Mouse (Mus musculus) CH12F3 (cell line): Measurements from ENCODE around the gene Prss32.
"Not testable (repeated sequence)": the region's sequence is repeated elsewhere in the genome, so short reads cannot be mapped to it uniquely, and the experiment has no call there.

Experiments used
- in situ Hi-C: fragments of 300-500 bp; cut with MboI; formaldehyde crosslinking; loops from 2 replicates; pipeline ENCODE4 v1.14.3; 2020; ENCODE audit warnings: low sequenced_read_pairs

Prss32 gene

DNA sequence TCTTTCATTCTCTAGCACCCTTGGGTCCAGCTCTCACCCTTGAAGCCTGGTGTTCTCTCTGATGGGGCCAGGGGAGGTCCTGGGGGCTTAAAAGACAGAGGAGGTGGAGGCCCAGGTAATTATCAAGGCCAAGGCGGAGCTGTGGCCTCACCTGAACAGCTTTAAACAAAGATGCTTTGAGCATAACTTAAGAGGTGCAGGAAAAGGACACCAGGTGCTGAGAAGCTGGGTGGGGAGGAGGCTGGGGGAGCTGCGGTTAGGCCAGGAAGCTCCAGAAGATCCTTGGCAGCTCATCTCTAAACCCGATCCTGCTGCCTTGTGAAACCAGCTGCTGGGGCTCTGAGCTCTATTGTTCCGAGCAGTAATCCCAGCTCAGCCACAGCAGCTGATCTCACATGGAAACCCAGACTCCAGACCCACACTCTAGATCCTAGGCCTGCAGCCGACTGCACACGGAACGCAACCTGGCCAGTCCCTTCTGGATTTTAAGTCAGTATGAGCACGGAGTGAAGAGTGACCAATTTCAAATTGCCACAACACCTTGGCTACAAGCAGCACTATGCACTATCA is 7.6 kb upstream of the Prss32 start, which contains the start of gene Prss33:
Gene Prss33, minus strand, starts transcription at position 51 of the 570 bp plus-strand sequence.
- in situ Hi-C loops, result no loop called here

- in situ Hi-C loops, result no loop called here
Measured at GRCm38 (mm10) chr17:23841145-23841544, 2.5 kb upstream of the Prss32 start.

DNA sequence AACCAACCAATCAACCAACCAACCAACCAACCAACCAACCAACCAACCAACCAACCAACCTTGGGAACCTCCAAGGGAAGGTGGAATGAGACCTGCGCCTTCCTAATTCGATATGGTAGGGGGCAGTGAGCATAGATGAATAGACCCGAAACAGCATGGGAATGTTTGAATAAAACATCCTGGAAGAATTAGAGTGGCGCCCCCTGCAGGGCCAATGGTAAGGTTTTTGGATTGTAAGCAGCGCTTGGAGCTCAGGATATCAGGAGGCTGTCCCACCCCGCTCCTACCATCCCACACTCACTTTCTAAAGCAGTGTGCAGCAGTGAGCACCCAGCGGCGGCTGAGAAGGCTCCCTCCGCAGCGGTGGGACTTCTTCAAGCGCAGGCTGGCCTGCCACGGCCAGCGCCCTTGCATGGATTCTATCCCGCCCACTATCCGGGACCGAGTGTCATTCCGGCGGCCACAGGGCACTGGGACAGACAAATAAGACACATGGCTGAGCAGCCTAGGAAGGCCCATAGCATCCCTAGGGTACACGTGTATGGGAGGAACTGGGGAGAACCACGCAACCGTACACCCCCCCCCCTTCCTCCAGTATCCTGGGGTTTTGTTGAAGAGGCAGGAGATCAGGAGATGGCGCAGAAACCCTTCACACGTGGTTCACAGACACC is 379 bp upstream of the Prss32 start:
- in situ Hi-C loops, result no loop called here

DNA sequence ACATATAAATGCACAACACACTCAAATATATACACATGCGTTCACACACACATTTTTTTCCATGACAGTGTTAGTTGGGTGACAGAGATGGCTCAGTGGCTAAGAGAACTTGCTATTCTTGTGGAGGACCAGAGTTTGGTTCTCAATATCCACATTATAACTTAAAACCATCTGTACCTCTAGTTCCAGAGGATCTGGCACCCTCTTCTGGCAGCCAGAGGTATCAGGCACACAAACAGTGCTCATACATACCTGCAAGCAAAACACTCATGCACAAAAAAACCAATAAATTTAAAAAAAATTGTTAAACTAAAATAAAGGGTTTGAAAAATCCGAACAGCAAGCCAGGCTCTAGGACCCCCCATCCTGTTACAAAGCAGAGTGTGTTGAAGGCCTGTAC is 6.4 kb downstream of the Prss32 start:
- in situ Hi-C loops, result no loop called here

- in situ Hi-C loops, result no loop called here
Measured at GRCm38 (mm10) chr17:23850853-23851749, 7.4 kb downstream of the Prss32 start.

DNA sequence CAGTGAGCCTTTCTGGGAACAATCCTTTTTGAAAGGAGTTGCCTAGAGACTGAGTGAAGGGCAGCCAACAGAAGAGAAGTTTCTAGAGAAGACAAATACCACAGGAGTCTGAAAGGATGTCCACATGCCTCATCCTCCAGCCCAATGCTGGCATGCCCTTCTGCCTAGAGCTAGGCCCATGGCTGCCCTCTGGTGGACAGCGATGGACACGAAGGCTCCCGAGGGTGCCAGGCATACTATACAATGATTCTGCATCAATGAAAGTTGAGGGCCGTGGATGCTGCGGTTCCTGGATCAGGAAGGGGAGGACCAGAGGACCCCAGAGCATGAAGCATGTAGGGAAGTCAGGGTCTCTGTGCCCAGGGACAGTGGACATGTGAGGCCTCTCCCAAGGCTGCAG is 9.6 kb downstream of the Prss32 start:
- in situ Hi-C loops, result no loop called here

GRCm38 (mm10) chr17:23854229-23854765 is 10.6 kb downstream of the Prss32 start:
- in situ Hi-C loops, result no loop called here

- in situ Hi-C loops, result no loop called here
Measured at GRCm38 (mm10) chr17:23857193-23857592, 13.5 kb downstream of the Prss32 start.

- in situ Hi-C loops, result no loop called here
Measured at GRCm38 (mm10) chr17:23857913-23858312, 14.3 kb downstream of the Prss32 start.

DNA sequence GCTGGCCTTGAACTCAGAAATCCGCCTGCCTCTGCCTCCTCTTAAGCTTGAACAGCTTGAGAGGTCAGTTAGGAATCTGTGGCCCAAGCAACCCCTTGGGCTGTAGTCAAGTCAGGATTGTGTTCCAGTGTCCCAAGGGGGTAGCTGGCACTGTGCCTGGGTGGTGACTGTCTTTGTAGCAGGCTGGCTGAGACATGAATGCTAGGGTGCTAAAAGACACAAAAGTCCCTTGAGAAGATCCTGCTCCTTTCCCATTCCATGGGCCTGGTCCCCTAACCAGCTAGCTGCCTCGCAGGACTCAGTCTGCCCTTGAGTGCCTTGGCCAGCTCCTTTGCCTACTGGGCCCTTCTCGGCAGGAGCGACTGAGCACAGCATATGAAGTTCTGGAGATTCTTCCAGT is 19.3 kb downstream of the Prss32 start:
- in situ Hi-C loops, result no loop called here

DNA sequence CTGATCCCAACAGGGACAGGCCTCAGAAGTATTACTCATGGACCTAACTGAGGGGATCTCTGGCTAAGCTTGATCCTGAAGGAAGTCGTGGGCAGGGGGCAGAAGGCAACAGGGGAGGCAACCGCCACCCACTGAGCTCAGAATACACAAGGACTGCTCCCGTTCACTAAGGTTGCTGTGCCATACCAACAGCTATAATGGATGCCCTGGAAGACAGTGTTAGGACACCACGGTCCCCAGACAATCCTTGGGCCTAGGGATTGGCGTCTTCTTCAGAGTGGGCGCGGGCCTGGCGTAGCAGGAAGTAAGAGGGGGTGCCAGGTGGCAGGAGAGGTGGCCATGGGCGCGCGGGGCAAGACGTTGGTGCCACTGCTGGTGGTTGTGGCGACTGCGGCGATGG is 24.1 kb downstream of the Prss32 start, which contains the start of gene Prss21:
Gene Prss21, plus strand, starts transcription at position 301 of the 400 bp plus-strand sequence.
- in situ Hi-C loops, result no loop called here

DNA sequence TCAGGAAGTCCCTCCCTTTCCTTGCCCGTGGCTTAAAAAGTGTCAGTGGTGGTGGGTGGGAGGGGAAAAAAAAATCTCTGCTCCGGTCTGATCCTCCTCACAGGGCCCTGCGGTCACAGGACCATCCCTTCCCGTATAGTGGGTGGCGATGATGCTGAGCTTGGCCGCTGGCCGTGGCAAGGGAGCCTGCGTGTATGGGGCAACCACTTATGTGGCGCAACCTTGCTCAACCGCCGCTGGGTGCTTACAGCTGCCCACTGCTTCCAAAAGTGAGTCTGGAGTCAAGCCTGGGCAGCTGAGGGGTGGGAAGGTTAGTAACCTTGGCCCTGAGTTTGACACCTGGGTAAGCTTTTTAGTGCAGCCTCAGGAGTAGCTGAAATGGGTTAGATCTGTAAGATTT is 24.9 kb downstream of the Prss32 start:
- in situ Hi-C loops, result no loop called here

DNA sequence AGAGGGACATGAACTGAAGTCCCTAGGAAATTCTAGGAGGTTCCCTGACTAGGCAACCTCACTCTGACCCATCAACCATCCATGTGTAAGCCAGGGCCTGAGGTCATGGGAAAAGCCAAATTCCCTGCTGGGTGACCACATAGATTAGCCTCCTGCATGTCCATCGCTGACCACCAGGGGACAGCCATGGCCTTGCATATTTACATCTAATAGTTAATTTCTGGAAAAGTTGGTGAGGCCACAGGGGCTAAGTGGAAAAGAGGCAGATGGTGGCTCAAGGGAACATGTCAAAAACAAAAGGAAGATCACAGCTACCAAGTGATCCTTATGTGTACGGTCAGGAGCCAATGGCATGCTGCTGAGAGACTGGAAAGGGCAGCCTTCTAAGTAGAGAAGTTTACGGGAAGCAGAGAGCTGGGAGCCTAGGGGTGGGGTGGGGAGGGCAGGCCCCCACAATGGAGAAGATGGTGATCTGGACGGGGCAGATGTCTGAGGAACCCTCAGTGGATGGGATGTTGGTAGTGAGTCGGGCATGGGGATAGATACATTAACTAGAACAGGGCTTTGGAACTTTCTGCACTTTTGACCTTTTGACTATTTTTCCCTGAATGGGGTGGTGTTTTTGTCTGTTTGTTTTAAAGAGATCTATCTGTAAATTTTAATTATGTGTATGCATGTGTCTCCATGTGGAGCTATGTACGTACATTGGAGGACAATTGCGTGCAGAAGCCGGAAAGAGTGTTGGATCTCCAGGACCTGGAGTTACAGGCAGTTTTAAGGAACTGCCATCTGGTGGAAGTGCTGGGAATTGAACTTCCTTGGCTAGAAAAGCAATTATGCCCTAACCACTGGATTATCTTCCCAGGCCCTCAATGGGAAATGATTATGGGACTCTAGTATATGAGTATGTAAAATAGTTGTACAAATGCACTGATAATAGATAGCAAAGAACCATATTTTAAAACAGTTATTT is 30.5 kb downstream of the Prss32 start:
- in situ Hi-C loops, result loop anchor here (5.0 kb wide), 1 partner anchor 83 kb away; the partner anchor contains the start of gene Sbpl

GRCm38 (mm10) chr17:23876741-23877140 is 33.1 kb downstream of the Prss32 start:
- in situ Hi-C loops, result no loop called here

GRCm38 (mm10) chr17:23877166-23877565 is 33.5 kb downstream of the Prss32 start:
- in situ Hi-C loops, result no loop called here

GRCm38 (mm10) chr17:23880576-23880975 is 36.9 kb downstream of the Prss32 start, which contains the start of the genes Dcpp1 and Dcpp2:
Gene Dcpp1, plus strand, starts transcription at chr17:23880876.
Gene Dcpp2, plus strand, starts transcription at chr17:23880880.
- in situ Hi-C loops, result not testable (repeated sequence)
